Mouse (Mus musculus): ENCODE measurements at regions not wholly inside any gene's neighbourhood (a gene's known extent, or its start where the extent isn't known, plus 50 kb on each side); places are given as distances from the start of the nearest gene placed in this dataset.
A peak's percentile ranks its signal among the peaks of the same experiment; 100 is the strongest.
"Not testable (repeated sequence)": the region's sequence is repeated elsewhere in the genome, so short reads cannot be mapped to it uniquely, and the experiment has no call there.

- H3K36me3 ChIP-seq (replicated peaks) = no peaks in the 10 kb centered on the region
- no peak for ATAC-seq (replicated peaks)
- H3K4me3 ChIP-seq = no peak overlapping the region
- H3K27ac ChIP-seq = no peak overlapping the region
- no peak overlapping the region for H3K4me2 ChIP-seq
- 56% methylated on average over 3 of the region's 3 CpGs for WGBS
- H3K4me1 ChIP-seq = no peaks in the 10 kb centered on the region
- no peak overlapping the region for H3K9ac ChIP-seq
- no peaks in the 10 kb centered on the region for H3K9me3 ChIP-seq
- H3K27me3 ChIP-seq (replicated peaks) = no peaks in the 10 kb centered on the region
Observed at GRCm38 (mm10) chr17:49304461-49304860, 123.7 kb upstream of the Mocs1 start.

DNA sequence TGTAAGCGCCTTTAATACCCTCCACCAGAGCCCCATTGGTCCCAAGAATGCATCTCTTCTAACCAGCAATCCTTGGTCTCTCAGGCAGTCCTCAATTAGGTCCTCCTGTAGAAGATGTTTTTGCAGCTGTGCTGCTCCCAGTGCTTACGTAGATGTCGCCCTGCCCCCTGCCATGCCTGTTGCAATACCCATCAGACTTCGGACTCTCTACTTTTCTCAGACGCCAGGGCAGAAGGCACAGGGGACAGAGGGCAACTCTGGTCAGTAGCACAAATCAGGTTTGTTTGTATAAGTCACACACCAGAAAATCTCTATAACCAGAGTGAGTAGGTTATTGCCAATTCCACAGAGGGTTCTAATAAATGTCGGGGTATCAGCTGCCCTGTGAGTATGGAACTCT, 123.0 kb upstream of the Mocs1 start:
- no peaks in the 10 kb centered on the region for H3K4me1 ChIP-seq
- H3K27ac ChIP-seq = no peak overlapping the region
- WGBS = 86% methylated on average over 6 of the region's 6 CpGs
- no peaks in the 10 kb centered on the region for H3K9me3 ChIP-seq
- no peak overlapping the region for H3K9ac ChIP-seq
- no peak for ATAC-seq (replicated peaks)
- no peaks in the 10 kb centered on the region for H3K27me3 ChIP-seq (replicated peaks)
- no peaks in the 10 kb centered on the region for H3K36me3 ChIP-seq (replicated peaks)
- no peak overlapping the region for H3K4me3 ChIP-seq
- no peak overlapping the region for H3K4me2 ChIP-seq

DNA sequence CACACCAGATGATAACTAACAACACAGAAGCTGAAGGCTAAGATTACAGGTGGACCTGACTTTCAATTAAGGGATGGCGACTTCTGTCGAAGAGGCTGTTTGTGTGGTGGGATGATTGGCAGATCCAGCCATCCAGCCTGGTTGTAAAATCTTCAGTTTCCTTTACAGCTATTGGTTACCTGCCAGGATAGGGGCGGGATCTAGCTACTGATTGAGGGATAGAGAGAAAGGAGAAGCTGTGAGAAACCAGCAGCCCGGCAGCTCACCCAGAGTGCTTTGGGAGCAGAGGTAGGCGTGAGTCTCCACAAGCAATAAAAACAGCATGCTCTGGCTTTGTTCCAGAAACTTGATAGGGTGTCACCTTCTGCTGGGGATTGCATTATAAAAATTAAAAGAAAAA, 119.1 kb upstream of the Mocs1 start:
- H3K36me3 ChIP-seq (replicated peaks) = no peaks in the 10 kb centered on the region
- 18% methylated on average over 5 of the region's 5 CpGs for WGBS
- H3K4me1 ChIP-seq = no peaks in the 10 kb centered on the region
- peak overlapping the region; percentile 49; the same call in 1 of the 2 replicates for H3K27ac ChIP-seq
- H3K4me3 ChIP-seq = peak overlapping the region; percentile 15; the same call in 1 of the 2 replicates
- H3K4me2 ChIP-seq = peak overlapping the region; percentile 38
- H3K9ac ChIP-seq = no peak overlapping the region
- peak; percentile 97 for ATAC-seq (replicated peaks)
- no peaks in the 10 kb centered on the region; the same call in 1 of the 2 replicates for H3K27me3 ChIP-seq (replicated peaks)
- H3K9me3 ChIP-seq = no peaks in the 10 kb centered on the region

DNA sequence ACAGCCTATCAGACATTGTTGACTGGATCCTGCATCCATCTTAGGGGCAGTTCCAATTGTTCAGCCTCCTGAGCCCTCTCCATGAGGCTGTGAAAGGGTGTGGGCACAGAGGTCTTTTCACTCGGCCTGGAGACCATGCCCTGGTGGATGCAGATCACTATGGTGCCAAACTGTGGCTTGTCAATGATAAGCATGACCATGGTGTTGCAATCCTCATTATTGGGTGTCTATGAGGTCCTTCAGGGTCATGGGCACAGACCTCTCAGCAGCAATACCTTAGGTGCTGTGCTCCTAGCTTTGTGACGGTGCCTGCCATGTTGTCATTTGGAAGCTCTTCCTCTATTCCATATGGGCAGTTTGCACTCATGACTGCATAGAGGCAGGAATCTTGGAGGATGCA, 114.0 kb upstream of the Mocs1 start:
- 76% methylated on average over 2 of the region's 2 CpGs for WGBS
- no peaks in the 10 kb centered on the region for H3K36me3 ChIP-seq (replicated peaks)
- H3K4me1 ChIP-seq = no peaks in the 10 kb centered on the region
- H3K27ac ChIP-seq = no peak overlapping the region
- no peak overlapping the region for H3K9ac ChIP-seq
- H3K27me3 ChIP-seq (replicated peaks) = no peaks in the 10 kb centered on the region; the same call in 1 of the 2 replicates
- ATAC-seq (replicated peaks) = no peak
- no peaks in the 10 kb centered on the region for H3K9me3 ChIP-seq
- H3K4me2 ChIP-seq = no peak overlapping the region
- H3K4me3 ChIP-seq = no peak overlapping the region

DNA sequence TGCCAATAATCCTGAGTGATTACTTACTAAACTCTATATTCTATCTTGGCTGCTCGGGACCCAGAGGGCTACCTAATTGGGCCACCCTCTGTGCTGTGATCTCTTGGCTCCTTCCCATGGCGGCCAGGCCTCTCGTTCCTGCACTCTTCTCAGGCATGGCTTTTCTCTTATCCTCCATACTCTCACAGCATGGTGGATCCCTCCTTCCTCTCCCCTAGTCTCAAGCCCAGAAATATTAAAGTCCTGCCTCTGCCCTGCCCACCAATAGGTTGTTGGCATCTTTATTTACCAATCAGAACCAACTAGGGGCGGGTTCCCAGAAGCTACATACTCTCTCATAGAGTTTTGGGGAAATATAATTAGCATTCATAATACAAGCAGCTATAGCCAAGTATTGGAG, 100.6 kb upstream of the Mocs1 start:
- Histone ChIP-seq H3K27ac (no peak overlapping the region), H3K9me3 (no peaks in the 10 kb centered on the region), H3K27me3 (replicated peaks) (no peaks in the 10 kb centered on the region), H3K9ac (no peak overlapping the region), H3K36me3 (replicated peaks) (no peaks in the 10 kb centered on the region), H3K4me2 (no peak overlapping the region), H3K4me1 (no peaks in the 10 kb centered on the region), H3K4me3 (no peak overlapping the region)
- WGBS = 45% methylated on average over 4 of the region's 4 CpGs
- no peak; the same call in 1 of the 2 replicates for ATAC-seq (replicated peaks)

DNA sequence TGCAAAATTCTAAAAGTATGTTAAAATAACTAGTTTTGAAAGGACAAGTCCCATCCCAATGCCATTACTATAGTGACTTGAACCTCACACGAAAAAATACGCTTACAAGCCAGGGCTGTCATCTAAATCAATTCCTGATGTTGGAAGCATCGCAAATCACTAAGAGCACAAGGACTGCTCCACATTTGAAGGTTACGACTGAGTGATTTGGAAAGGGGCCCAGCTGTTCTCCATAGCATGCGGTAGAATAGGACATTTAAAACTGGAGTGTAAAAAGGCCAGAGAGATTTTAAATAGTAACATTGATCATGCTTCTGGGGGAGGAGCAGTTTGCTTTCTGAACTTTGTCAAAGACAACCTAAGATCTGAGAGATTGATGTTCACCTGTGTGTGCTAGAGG, 92.8 kb upstream of the Mocs1 start:
- no peaks in the 10 kb centered on the region for H3K9me3 ChIP-seq
- no peak overlapping the region for H3K4me3 ChIP-seq
- ATAC-seq (replicated peaks) = no peak
- H3K4me2 ChIP-seq = no peak overlapping the region
- no peaks in the 10 kb centered on the region for H3K36me3 ChIP-seq (replicated peaks)
- WGBS = 81% methylated on average over 5 of the region's 5 CpGs
- no peaks in the 10 kb centered on the region for H3K27me3 ChIP-seq (replicated peaks)
- H3K4me1 ChIP-seq = no peaks in the 10 kb centered on the region
- H3K27ac ChIP-seq = no peak overlapping the region
- H3K9ac ChIP-seq = no peak overlapping the region

DNA sequence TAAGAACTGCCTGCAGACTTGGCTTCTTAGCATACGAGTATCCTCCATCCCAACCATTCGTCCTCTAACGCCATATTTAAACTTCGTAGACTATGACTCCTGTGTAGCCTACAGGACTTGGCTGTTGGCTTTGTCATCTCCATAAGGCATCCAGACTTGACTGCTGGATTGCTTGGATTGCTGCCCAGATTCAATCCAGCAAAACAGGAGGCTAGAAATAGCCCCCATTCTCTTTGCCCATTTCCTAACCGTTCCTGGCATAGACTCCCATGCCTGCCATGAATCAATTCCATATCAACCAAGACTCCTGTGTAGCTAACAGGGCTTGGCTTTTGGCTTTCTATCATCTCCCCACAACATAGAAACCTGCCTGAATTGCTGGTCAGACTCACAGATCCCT, 90.3 kb upstream of the Mocs1 start:
- 93% methylated on average over 5 of the region's 5 CpGs for WGBS
- no peaks in the 10 kb centered on the region for H3K36me3 ChIP-seq (replicated peaks)
- no peak for ATAC-seq (replicated peaks)
- H3K9me3 ChIP-seq = no peaks in the 10 kb centered on the region
- H3K27ac ChIP-seq = no peak overlapping the region
- no peaks in the 10 kb centered on the region for H3K27me3 ChIP-seq (replicated peaks)
- no peaks in the 10 kb centered on the region for H3K4me1 ChIP-seq
- H3K9ac ChIP-seq = no peak overlapping the region
- H3K4me2 ChIP-seq = no peak overlapping the region
- H3K4me3 ChIP-seq = no peak overlapping the region

- H3K9ac ChIP-seq = no peak overlapping the region
- H3K4me2 ChIP-seq = no peak overlapping the region
- no peak for ATAC-seq (replicated peaks)
- no peaks in the 10 kb centered on the region for H3K36me3 ChIP-seq (replicated peaks)
- no peak overlapping the region for H3K4me3 ChIP-seq
- no peak overlapping the region for H3K27ac ChIP-seq
- WGBS = 89% methylated on average over 2 of the region's 2 CpGs
- H3K9me3 ChIP-seq = no peaks in the 10 kb centered on the region
- H3K4me1 ChIP-seq = no peaks in the 10 kb centered on the region
- no peaks in the 10 kb centered on the region for H3K27me3 ChIP-seq (replicated peaks)
Observed at GRCm38 (mm10) chr17:49342636-49343035, 85.5 kb upstream of the Mocs1 start.

GRCm38 (mm10) chr17:49346701-49347100, 81.5 kb upstream of the Mocs1 start:
- Histone ChIP-seq H3K36me3 (replicated peaks) (no peaks in the 10 kb centered on the region), H3K4me1 (no peaks in the 10 kb centered on the region), H3K4me2 (no peak overlapping the region), H3K9ac (no peak overlapping the region), H3K4me3 (no peak overlapping the region), H3K27me3 (replicated peaks) (no peaks in the 10 kb centered on the region), H3K9me3 (no peaks in the 10 kb centered on the region), H3K27ac (no peak overlapping the region)
- no peak for ATAC-seq (replicated peaks)
- WGBS = 90% methylated on average over 5 of the region's 5 CpGs

DNA sequence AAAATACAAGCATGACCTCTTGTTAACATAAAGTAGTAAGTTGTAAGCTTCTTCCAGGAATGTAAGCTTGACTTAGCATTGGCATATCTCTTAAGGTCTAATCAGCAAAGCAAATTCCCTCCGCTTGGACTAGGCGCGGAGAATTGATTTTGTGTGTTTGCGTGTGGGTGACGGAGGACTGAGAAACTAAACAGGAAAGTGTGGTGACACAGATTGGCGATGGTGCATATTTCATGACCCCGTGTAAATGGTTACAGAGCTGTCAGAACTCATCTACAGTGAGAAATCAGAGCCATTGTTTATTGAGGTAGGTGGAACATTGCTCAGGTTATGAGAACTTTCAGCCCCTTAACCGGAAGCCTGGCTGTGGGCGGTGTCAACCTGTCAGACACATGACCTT, 78.8 kb upstream of the Mocs1 start:
- Histone ChIP-seq H3K4me3 (no peak overlapping the region), H3K27ac (no peak overlapping the region), H3K9me3 (no peaks in the 10 kb centered on the region), H3K36me3 (replicated peaks) (no peaks in the 10 kb centered on the region), H3K9ac (no peak overlapping the region), H3K27me3 (replicated peaks) (no peaks in the 10 kb centered on the region), H3K4me2 (no peak overlapping the region), H3K4me1 (no peaks in the 10 kb centered on the region)
- 67% methylated on average over 9 of the region's 9 CpGs for WGBS
- no peak for ATAC-seq (replicated peaks)

DNA sequence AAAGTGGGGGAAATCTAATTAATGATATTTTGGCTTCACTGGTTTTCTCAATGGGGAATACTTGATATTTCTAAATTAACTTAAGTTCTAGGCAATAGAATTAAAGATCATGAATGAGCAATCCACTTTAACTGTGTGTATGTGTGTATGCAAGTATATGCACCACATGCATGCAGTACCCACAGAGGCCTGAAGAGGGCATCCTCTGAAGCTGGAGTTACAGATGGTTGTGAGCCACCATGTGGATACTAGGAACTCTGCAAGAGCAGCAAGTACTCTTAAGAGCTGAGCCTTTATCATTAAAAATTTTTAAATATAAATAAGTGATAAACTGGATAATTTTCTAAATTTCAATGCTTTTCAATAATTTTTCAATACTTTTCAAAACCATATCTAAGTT, 69.0 kb upstream of the Mocs1 start:
- no peak overlapping the region for H3K9ac ChIP-seq
- no peaks in the 10 kb centered on the region for H3K4me1 ChIP-seq
- no peak for ATAC-seq (replicated peaks)
- no peaks in the 10 kb centered on the region for H3K9me3 ChIP-seq
- H3K4me3 ChIP-seq = no peak overlapping the region
- H3K27me3 ChIP-seq (replicated peaks) = no peaks in the 10 kb centered on the region
- no peak overlapping the region for H3K27ac ChIP-seq
- no peaks in the 10 kb centered on the region for H3K36me3 ChIP-seq (replicated peaks)
- H3K4me2 ChIP-seq = no peak overlapping the region

DNA sequence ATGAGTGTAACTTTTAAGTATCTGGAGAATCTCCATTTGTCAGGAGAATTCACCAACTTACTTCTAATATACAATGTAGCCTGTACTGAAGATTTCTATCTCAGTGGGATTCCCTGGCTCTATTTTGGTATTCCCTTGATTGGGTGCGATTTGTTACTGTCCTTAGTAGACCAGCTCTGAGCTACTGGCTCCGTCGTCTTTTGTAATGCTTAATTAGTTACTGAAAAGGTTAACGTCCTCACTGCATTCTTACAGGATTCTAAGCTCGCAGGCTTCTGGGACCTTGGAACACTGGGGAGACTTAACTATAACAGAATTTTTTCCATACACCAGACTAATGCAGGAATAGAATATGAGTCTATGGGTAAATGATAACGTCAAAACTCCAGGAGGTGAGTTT, 67.9 kb upstream of the Mocs1 start:
- 20% methylated on average over 6 of the region's 6 CpGs for WGBS
- H3K4me2 ChIP-seq; H3K4me3 ChIP-seq; H3K9ac ChIP-seq; ATAC-seq (replicated peaks); H3K36me3 ChIP-seq (replicated peaks); H3K27ac ChIP-seq; H3K9me3 ChIP-seq; H3K27me3 ChIP-seq (replicated peaks); H3K4me1 ChIP-seq: not testable (repeated sequence)

DNA sequence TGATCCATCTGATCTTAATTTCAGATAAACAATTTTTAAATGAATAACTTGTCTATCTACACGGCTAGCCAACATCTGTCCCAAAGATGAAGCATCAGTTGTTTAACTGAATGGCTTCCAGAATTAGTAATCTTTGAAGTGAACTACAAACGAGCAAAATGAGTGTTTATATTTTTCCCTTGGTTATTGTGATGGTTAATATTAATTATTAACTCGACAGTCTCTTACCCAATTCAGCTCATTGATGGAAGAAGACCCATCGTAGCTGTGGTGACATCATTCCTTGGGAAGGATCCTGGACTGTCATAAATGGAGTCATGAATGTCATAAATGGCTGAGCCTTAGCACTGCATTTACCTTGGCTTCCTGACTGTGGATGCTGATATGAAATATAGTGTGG, 60.4 kb upstream of the Mocs1 start:
- no peak overlapping the region for H3K9ac ChIP-seq
- H3K36me3 ChIP-seq (replicated peaks) = no peaks in the 10 kb centered on the region
- H3K4me3 ChIP-seq = no peak overlapping the region
- no peaks in the 10 kb centered on the region for H3K9me3 ChIP-seq
- WGBS = 85% methylated on average over 4 of the region's 4 CpGs
- H3K27me3 ChIP-seq (replicated peaks) = no peaks in the 10 kb centered on the region
- no peak for ATAC-seq (replicated peaks)
- no peaks in the 10 kb centered on the region for H3K4me1 ChIP-seq
- no peak overlapping the region for H3K4me2 ChIP-seq
- no peak overlapping the region for H3K27ac ChIP-seq
